Mouse (Mus musculus) liver, postnatal 0 days (tissue): ENCODE results near the gene Maea. TPM values are rescaled to one million over a fixed set of nuclear protein-coding genes. Genes with fewer than 3 reads are reported as not detected.

Experiments
- ATAC-seq: fragments of 200-750 bp; cut with Nextera tagmentation; 2 replicates; pipeline ENCODE4 v1.8.0; 2017; ENCODE audit warnings: mild to moderate bottlenecking, moderate library complexity
- DNase-seq: peaks from one replicate; pipeline ENCODE4 v3.0.0-alpha.2; 2016
- H3K27ac ChIP-seq: fragments of 300-500 bp; sonication (generic); 2 replicates; pipeline ENCODE4 v1.5.1; 2014; ENCODE audit warnings: antibody characterized with exemption, moderate library complexity, mild to moderate bottlenecking, low read depth
- H3K27me3 ChIP-seq: fragments of 300-500 bp; sonication (generic); 2 replicates; pipeline ENCODE4 v1.6.1; 2014; ENCODE audit warnings: low read length, control low read depth, mixed read lengths; ENCODE audit not compliant: insufficient read depth
- H3K36me3 ChIP-seq: fragments of 300-500 bp; sonication (generic); replicated peaks from 2 replicates; pipeline ENCODE4 v1.6.1; 2014; ENCODE audit warnings: mild to moderate bottlenecking, control low read depth, low read length, moderate library complexity, mixed read lengths; ENCODE audit not compliant: insufficient read depth
- H3K4me1 ChIP-seq: fragments of 300-500 bp; sonication (generic); 2 replicates; pipeline ENCODE4 v1.6.1; 2014; ENCODE audit warnings: antibody characterized with exemption, mild to moderate bottlenecking, control low read depth; ENCODE audit not compliant: insufficient read depth
- H3K4me2 ChIP-seq: fragments of 300-500 bp; sonication (generic); 2 replicates; pipeline ENCODE4 v1.6.1; 2014; ENCODE audit warnings: low read depth, mild to moderate bottlenecking, low read length, moderate library complexity, mixed read lengths
- H3K4me3 ChIP-seq: fragments of 300-500 bp; sonication (generic); 2 replicates; pipeline ENCODE4 v1.5.1; 2014; ENCODE audit warnings: low read depth, low read length
- H3K9ac ChIP-seq: fragments of 300-500 bp; sonication (generic); replicated peaks from 2 replicates; pipeline ENCODE4 v1.6.1; 2014; ENCODE audit warnings: mild to moderate bottlenecking, moderate library complexity
- H3K9me3 ChIP-seq: fragments of 300-500 bp; sonication (generic); 2 replicates; pipeline ENCODE4 v1.6.1; 2016; ENCODE audit warnings: mild to moderate bottlenecking, control low read depth, low read length, mixed read lengths
- CTCF ChIP-seq: sonication (generic); IDR thresholded peaks from 2 replicates; pipeline ENCODE4 v1.5.1; 2016; ENCODE audit warnings: antibody characterized with exemption, low read depth
- EP300 ChIP-seq: IDR thresholded peaks from 2 replicates; pipeline ENCODE4 v1.6.1; 2016; ENCODE audit warnings: antibody characterized with exemption, low read depth, mild to moderate bottlenecking
- WGBS: fragments of 180-500 bp; shearing (Covaris S2); extraction: QIAGEN DNeasy Blood & Tissue Kit; methylation state at CpG from one replicate; pipeline ENCODE4 v1.1.7; 2014; ENCODE audit not compliant: insufficient replicate concordance; 5-methylcytosine and 5-hydroxymethylcytosine counted together
- polyA plus RNA-seq: library from polyadenylated mRNA; unstranded; fragments of >200 nt; fragmentation: Nextera tagmentation; extraction: Ambion mirVana; gene quantifications from 2 replicates; pipeline ENCODE4 v1.2.1, GENCODE M21; 2015

Maea gene
- polyA plus RNA-seq, 1 experiment from 2014 or later: 41.5 TPM

- Histone ChIP-seq H3K9me3 (no peaks in the 10 kb centered on the region), H3K4me1 (no peaks in the 10 kb centered on the region), H3K4me3 (no peak overlapping the region), H3K4me2 (no peak overlapping the region), H3K27ac (no peak overlapping the region), H3K36me3 (peaks cover 90% of the 10 kb centered on the region), H3K27me3 (no peaks in the 10 kb centered on the region), H3K9ac (no peak overlapping the region)
- no peak for DNase-seq
- WGBS: 79% methylated on average over 4 of the region's 4 CpGs
- ATAC-seq: no peak
- TF ChIP-seq CTCF: no peak
- TF ChIP-seq EP300: no peak
Observed at GRCm38 (mm10) chr5:33368651-33369050, 33.3 kb downstream of the Maea start.

- no peaks in the 10 kb centered on the region for H3K27me3 ChIP-seq
- 0 out of 2 replicates have a peak overlapping the region, but pooled peaks have one; percentile 38 for H3K4me2 ChIP-seq
- peak; percentile 77 for TF ChIP-seq CTCF
- TF ChIP-seq EP300: no peak
- no peaks in the 10 kb centered on the region for H3K4me1 ChIP-seq
- H3K9me3 ChIP-seq: no peaks in the 10 kb centered on the region
- H3K4me3 ChIP-seq: no peak overlapping the region
- ATAC-seq (peak; percentile 77), DNase-seq (peak; percentile 47)
- no peak overlapping the region for H3K9ac ChIP-seq
- peaks cover 70% of the 10 kb centered on the region for H3K36me3 ChIP-seq
- H3K27ac ChIP-seq: no peak overlapping the region
Observed at GRCm38 (mm10) chr5:33371137-33371536, 35.8 kb downstream of the Maea start.

- no peak overlapping the region for H3K27ac ChIP-seq
- TF ChIP-seq CTCF (no peak), EP300 (no peak)
- no peak for DNase-seq
- no peak overlapping the region for H3K4me3 ChIP-seq
- 71% methylated on average over 4 of the region's 4 CpGs for WGBS
- H3K4me2 ChIP-seq: peak overlapping the region; percentile 38; the same call in 1 of the 2 replicates
- no peaks in the 10 kb centered on the region for H3K4me1 ChIP-seq
- H3K9ac ChIP-seq: no peak overlapping the region
- H3K9me3 ChIP-seq: no peaks in the 10 kb centered on the region
- peaks cover 64% of the 10 kb centered on the region for H3K36me3 ChIP-seq
- H3K27me3 ChIP-seq: no peaks in the 10 kb centered on the region
- peak; percentile 75 for ATAC-seq
Observed at GRCm38 (mm10) chr5:33371668-33372067, 36.4 kb downstream of the Maea start.

GRCm38 (mm10) chr5:33372331-33373038 is 37.2 kb downstream of the Maea start:
- Histone ChIP-seq H3K36me3 (peaks cover 57% of the 10 kb centered on the region), H3K9ac (no peak overlapping the region), H3K4me2 (no peak overlapping the region), H3K9me3 (no peaks in the 10 kb centered on the region), H3K4me3 (no peak overlapping the region), H3K27ac (no peak overlapping the region), H3K27me3 (no peaks in the 10 kb centered on the region), H3K4me1 (peaks cover 5% of the 10 kb centered on the region; the same call in 1 of the 2 replicates)
- TF ChIP-seq EP300 (no peak), CTCF (no peak)
- ATAC-seq (no peak), DNase-seq (no peak)
- 72% methylated on average over 18 of the region's 18 CpGs for WGBS

DNA sequence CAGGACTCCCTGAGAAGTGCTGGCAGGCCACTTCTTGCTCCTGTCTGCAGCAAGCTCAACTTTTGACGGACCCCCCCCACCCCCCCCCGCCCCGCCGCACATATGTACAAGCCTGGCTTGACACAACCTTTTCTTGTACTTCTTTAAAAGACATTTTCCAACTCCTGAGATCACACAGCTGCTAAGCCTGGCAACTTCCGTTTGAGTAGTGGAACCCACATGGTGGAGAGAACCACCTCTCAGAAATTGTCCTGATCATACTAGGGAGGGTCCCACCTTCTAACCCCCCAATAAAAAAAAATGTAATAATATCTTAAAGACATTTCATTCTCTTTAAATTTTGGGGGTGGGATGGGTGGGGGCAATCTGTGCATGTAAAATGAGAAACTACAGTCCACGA is 41.9 kb downstream of the Maea start:
- whole genome bisulfite sequencing: 37% methylated on average over 6 of the region's 6 CpGs
- TF ChIP-seq EP300 (no peak), CTCF (no peak)
- Histone ChIP-seq H3K4me1 (peaks cover 10% of the 10 kb centered on the region), H3K4me3 (peak overlapping the region; percentile 65), H3K27me3 (no peaks in the 10 kb centered on the region), H3K27ac (no peak overlapping the region; the same call in 1 of the 2 replicates), H3K36me3 (peaks cover 25% of the 10 kb centered on the region), H3K4me2 (peak overlapping the region; percentile 88), H3K9ac (no peak overlapping the region; the same call in 1 of the 2 replicates), H3K9me3 (no peaks in the 10 kb centered on the region)
- no peak for DNase-seq
- ATAC-seq: no peak

DNA sequence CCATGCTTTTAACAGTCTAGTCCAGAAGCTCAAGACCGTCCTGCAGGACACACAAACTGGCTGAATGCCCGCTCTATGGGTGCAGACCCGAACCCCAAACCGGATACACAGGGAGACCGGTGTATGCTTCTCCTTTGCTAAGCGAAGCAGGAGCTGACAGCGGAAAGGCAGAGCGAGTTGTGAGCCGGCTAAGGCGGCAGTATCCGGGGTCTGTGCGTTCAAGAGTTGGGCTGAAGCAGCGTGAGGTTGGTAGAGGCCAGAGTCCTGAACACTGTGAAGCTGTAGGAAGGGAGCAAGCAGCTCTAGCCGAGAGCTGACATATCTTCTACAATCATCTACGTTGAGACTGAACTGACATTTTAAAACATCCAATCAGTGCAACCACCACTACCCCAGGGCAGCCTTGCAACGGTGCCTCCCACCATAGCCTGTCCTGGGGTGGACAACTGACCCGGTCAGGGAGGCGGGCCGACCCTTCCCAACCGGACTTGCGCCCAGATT is 42.5 kb downstream of the Maea start:
- peaks cover 10% of the 10 kb centered on the region for H3K4me1 ChIP-seq
- H3K27me3 ChIP-seq: no peaks in the 10 kb centered on the region
- peak; percentile 53; the same call in 1 of the 2 replicates for ATAC-seq
- H3K9me3 ChIP-seq: no peaks in the 10 kb centered on the region
- H3K36me3 ChIP-seq: peaks cover 18% of the 10 kb centered on the region
- WGBS: under 1% methylated on average over 21 of the region's 21 CpGs
- no peak for TF ChIP-seq CTCF
- no peak for TF ChIP-seq EP300
- H3K27ac ChIP-seq: peak overlapping the region; percentile 96
- peak; percentile 50 for DNase-seq
- peak overlapping the region; percentile 88 for H3K4me2 ChIP-seq
- H3K9ac ChIP-seq: peak overlapping the region; percentile 71
- peak overlapping the region; percentile 65 for H3K4me3 ChIP-seq
